Mouse (Mus musculus) heart, adult 2 months (tissue): ENCODE data around the gene Prg2. TPM values are rescaled to one million over a fixed set of nuclear protein-coding genes. Genes with fewer than 3 reads are reported as not detected.
A peak's percentile ranks its signal among the peaks of the same experiment; 100 is the strongest.

ENCODE experiments used
- DNase-seq, 2 experiments: peaks; one replicate each; pipeline ENCODE4 v3.0.0; 2021
- H3K27ac ChIP-seq: fragments of 200-600 bp; 2 replicates; pipeline ENCODE4 v1.8.1; 2022
- H3K27me3 ChIP-seq: fragments of 200-500 bp; 2 replicates; pipeline ENCODE4 v1.6.1; 2012; ENCODE audit warnings: mild to moderate bottlenecking, low read length, inconsistent platforms, mixed read lengths; ENCODE audit not compliant: control insufficient read depth, insufficient read depth
- H3K36me3 ChIP-seq: fragments of 200-500 bp; 2 replicates; pipeline ENCODE4 v1.6.1; 2012; ENCODE audit warnings: low read length, inconsistent platforms; ENCODE audit not compliant: control insufficient read depth, insufficient read depth
- H3K4me1 ChIP-seq: fragments of 200-500 bp; 2 replicates; pipeline ENCODE4 v1.6.1; 2011; ENCODE audit warnings: low read length; ENCODE audit not compliant: control insufficient read depth, insufficient read depth
- H3K4me3 ChIP-seq: fragments of 200-600 bp; 2 replicates; pipeline ENCODE4 v1.8.1; 2022
- H3K79me2 ChIP-seq: fragments of 200-500 bp; replicated peaks from 2 replicates; pipeline ENCODE4 v1.6.1; 2012; ENCODE audit warnings: mild to moderate bottlenecking, inconsistent platforms, low read length, moderate library complexity, mixed read lengths; ENCODE audit not compliant: control insufficient read depth, insufficient read depth
- H3K9ac ChIP-seq: fragments of 200-500 bp; 2 replicates; pipeline ENCODE4 v1.6.1; 2012; ENCODE audit warnings: low read depth, mild to moderate bottlenecking, control low read depth, inconsistent platforms, low read length, mixed read lengths
- CTCF ChIP-seq: fragments of 200-600 bp; IDR thresholded peaks from 2 replicates; pipeline ENCODE4 v1.8.1; 2022; ENCODE audit warnings: antibody characterized with exemption, mild to moderate bottlenecking, moderate library complexity
- EP300 ChIP-seq: fragments of 200-500 bp; IDR thresholded peaks from 2 replicates; pipeline ENCODE4 v1.6.1; 2011; ENCODE audit warnings: low read depth, low read length, control low read depth; ENCODE audit not compliant: insufficient read depth
- POLR2A ChIP-seq: fragments of 200-500 bp; IDR thresholded peaks from 2 replicates; pipeline ENCODE4 v1.6.1; 2011; ENCODE audit warnings: mild to moderate bottlenecking, low read depth, low read length, control low read depth; ENCODE audit not compliant: insufficient read depth
- WGBS: fragments of 180-500 bp; shearing (Covaris S2); methylation state at CpG from one replicate; pipeline ENCODE4 v1.1.7; 2018; 5-methylcytosine and 5-hydroxymethylcytosine counted together
- intact Hi-C: fragments of 180-260 bp; cut with DNase I; formaldehyde crosslinking; loops from one replicate; pipeline ENCODE4 v1.15.1; 2025
- polyA plus RNA-seq: library from polyadenylated mRNA; depleted of rRNA; stranded (reverse); fragments of >200 nt; gene quantifications from 2 replicates; pipeline ENCODE4 v1.2.3, GENCODE M21; 2012
- total RNA-seq, 2 experiments: library from RNA; stranded (reverse); gene quantifications; 2 replicates each; pipeline ENCODE4 v1.2.3; 2021

The Prg2 gene
- total and polyA plus RNA-seq, 3 experiments = 0.14 TPM; not detected in 2

DNA sequence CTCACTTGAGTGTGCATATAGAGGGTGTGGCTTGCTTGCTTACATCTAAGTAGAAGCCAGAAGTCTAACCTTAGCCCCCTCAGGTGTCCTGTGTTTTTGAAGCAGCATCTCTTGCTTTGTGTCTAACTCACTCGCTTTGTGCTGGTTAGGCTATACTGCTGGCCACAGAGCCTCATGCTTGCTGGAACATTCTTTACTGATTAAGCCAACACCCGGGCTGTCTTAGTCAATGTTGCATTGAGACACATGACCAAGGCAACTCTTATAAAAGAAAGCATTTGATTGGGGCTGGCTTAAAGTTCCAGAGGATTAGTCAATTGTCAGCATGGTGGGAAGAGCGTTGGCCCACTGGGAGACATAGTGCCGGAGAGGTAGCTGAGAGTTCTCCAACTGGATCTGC, 38.5 kb upstream of the Prg2 start:
- no peak for DNase-seq
- H3K4me3 ChIP-seq = no peak overlapping the region
- TF ChIP-seq POLR2A = no peak
- no peak for TF ChIP-seq CTCF
- no peak for TF ChIP-seq EP300
- peaks cover 40% of the 10 kb centered on the region for H3K36me3 ChIP-seq
- H3K27ac ChIP-seq = no peak overlapping the region; the same call in none of the 2 replicates
- 86% methylated on average over 4 of the region's 4 CpGs for WGBS
- H3K79me2 ChIP-seq = no peaks in the 10 kb centered on the region
- no peaks in the 10 kb centered on the region for H3K27me3 ChIP-seq
- intact Hi-C loops = no loop called here
- H3K4me1 ChIP-seq = peaks cover 10% of the 10 kb centered on the region
- H3K9ac ChIP-seq = no peak overlapping the region

DNA sequence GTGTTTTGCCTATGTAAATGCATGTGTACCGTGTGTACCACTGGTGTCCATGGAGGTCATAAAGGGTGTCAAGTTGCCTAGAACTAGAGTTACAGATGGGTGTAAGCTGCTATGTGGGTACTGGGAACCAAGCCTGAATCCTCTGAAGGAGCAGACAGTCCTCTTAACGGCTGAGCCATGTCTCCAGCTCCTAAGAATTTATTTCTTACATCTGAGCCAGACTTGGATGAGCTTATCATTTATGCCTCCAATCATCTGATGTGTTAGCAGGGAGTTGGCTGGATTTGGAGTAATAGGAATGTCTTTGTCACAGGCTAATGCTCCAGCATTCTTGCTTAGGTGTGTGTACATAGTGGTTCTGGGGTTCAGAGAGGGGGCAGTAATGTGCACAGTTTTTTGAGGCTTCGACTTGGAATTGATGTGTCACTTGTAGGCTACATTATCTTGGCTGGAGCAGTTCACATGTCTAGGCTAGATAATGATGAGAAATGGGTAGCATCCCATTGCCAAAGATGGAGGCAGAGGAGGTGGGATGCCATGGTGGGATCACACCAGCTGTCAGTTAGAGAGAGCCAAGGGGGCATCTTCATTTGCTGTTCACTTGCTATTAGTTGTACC, 33.0 kb upstream of the Prg2 start:
- Histone ChIP-seq H3K36me3 (peaks cover 40% of the 10 kb centered on the region), H3K79me2 (no peaks in the 10 kb centered on the region), H3K27ac (no peak overlapping the region), H3K9ac (no peak overlapping the region), H3K27me3 (no peaks in the 10 kb centered on the region), H3K4me1 (peaks cover 5% of the 10 kb centered on the region; the same call in 1 of the 2 replicates), H3K4me3 (no peak overlapping the region)
- intact Hi-C loops = no loop called here
- no peak for DNase-seq
- 68% methylated on average over 3 of the region's 3 CpGs for WGBS
- no peak for TF ChIP-seq EP300
- TF ChIP-seq CTCF = no peak
- no peak for TF ChIP-seq POLR2A

DNA sequence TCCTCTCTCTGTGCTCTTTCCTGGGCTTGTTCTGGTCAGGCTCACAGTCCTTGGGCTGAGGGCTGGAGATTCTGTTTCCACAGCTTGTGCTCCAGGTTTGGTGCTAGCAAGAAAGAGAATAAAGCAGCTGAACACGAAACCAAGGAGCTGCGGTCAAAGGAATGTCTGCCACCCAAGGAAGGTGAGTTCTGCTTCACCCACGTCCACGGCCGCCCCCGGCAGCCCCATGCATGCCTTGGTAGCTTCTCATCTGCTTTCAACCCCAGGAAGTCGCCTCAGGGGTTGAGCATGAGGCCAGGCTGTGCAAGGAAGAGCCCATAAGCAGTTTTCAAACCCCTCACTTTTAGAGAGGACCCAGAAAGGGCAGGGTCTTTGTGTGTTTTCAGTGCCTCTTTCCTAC, 32.0 kb upstream of the Prg2 start:
- Histone ChIP-seq H3K27me3 (no peaks in the 10 kb centered on the region), H3K9ac (no peak overlapping the region), H3K79me2 (no peaks in the 10 kb centered on the region), H3K4me3 (no peak overlapping the region), H3K36me3 (peaks cover 42% of the 10 kb centered on the region), H3K27ac (no peak overlapping the region), H3K4me1 (peaks cover 5% of the 10 kb centered on the region; the same call in 1 of the 2 replicates)
- intact Hi-C loops = no loop called here
- no peak for DNase-seq
- WGBS = 91% methylated on average over 7 of the region's 7 CpGs
- TF ChIP-seq EP300 (no peak), CTCF (no peak), POLR2A (no peak)

GRCm38 (mm10) chr2:84948721-84949120, 31.5 kb upstream of the Prg2 start:
- WGBS = 62% methylated on average over 2 of the region's 2 CpGs
- H3K79me2 ChIP-seq = no peaks in the 10 kb centered on the region
- no peak overlapping the region for H3K27ac ChIP-seq
- no peak for TF ChIP-seq CTCF
- no peak for TF ChIP-seq POLR2A
- no peak for TF ChIP-seq EP300
- no peak for DNase-seq
- no peak overlapping the region for H3K9ac ChIP-seq
- intact Hi-C loops = no loop called here
- peaks cover 42% of the 10 kb centered on the region for H3K36me3 ChIP-seq
- H3K4me1 ChIP-seq = peaks cover 5% of the 10 kb centered on the region; the same call in 1 of the 2 replicates
- no peaks in the 10 kb centered on the region for H3K27me3 ChIP-seq
- H3K4me3 ChIP-seq = no peak overlapping the region

- 58% methylated on average over 8 of the region's 8 CpGs for WGBS
- TF ChIP-seq CTCF (no peak), EP300 (no peak), POLR2A (no peak)
- Histone ChIP-seq H3K4me1 (peaks cover 2% of the 10 kb centered on the region; the same call in 1 of the 2 replicates), H3K9ac (no peak overlapping the region), H3K27ac (no peak overlapping the region), H3K79me2 (no peaks in the 10 kb centered on the region), H3K27me3 (no peaks in the 10 kb centered on the region), H3K36me3 (peaks cover 33% of the 10 kb centered on the region), H3K4me3 (no peak overlapping the region)
- intact Hi-C loops = no loop called here
- DNase-seq = no peak
These were observed 29.2 kb upstream of the Prg2 start for GRCm38 (mm10) chr2:84951027-84951426.

- TF ChIP-seq CTCF = no peak
- no peak for TF ChIP-seq EP300
- no peak for TF ChIP-seq POLR2A
- DNase-seq = peak in 1 of 2 experiments; percentile 1
- Histone ChIP-seq H3K4me1 (peaks cover 2% of the 10 kb centered on the region; the same call in 1 of the 2 replicates), H3K9ac (no peak overlapping the region), H3K36me3 (peaks cover 24% of the 10 kb centered on the region), H3K79me2 (no peaks in the 10 kb centered on the region), H3K4me3 (no peak overlapping the region), H3K27me3 (no peaks in the 10 kb centered on the region), H3K27ac (no peak overlapping the region)
- WGBS = 80% methylated on average over 1 of the region's 1 CpGs
- intact Hi-C loops = no loop called here
These were observed 28.0 kb upstream of the Prg2 start for GRCm38 (mm10) chr2:84952251-84952650.
